Mouse (Mus musculus): ENCODE data around the gene Hes2. TPM values are rescaled to one million over a fixed set of nuclear protein-coding genes. Genes with fewer than 3 reads are reported as not detected.

The Hes2 gene
- polyA plus RNA-seq, 1 experiment from 2014 or later: 0.56 TPM

- peak within 1 kb of the TSS; percentile 64 for H3K4me2 ChIP-seq (ENCODE audit: low read depth, low read length)
- H3K9me3 ChIP-seq (replicated peaks; ENCODE audit: control insufficient read depth, low read length): no peaks in the 10 kb centered on the region
- 1% methylated on average over 57 of the region's 57 CpGs for WGBS
- peak; percentile 70; the same call in 1 of the 2 replicates for ATAC-seq (ENCODE audit: insufficient read depth, low FRiP score)
- H3K4me1 ChIP-seq (ENCODE audit: control insufficient read depth, insufficient read depth, low read length): peaks cover 11% of the 10 kb centered on the region
- no peak within 1 kb of the TSS for H3K27ac ChIP-seq (ENCODE audit: low read length)
- H3K27me3 ChIP-seq (ENCODE audit: control insufficient read depth, insufficient read depth, low read length): peaks cover 22% of the 10 kb centered on the region
- peak within 1 kb of the TSS; percentile 50 for H3K4me3 ChIP-seq (replicated peaks; ENCODE audit: low read length)
- no peaks in the 10 kb centered on the region for H3K36me3 ChIP-seq (ENCODE audit: control insufficient read depth, insufficient read depth, low read length)
- H3K9ac ChIP-seq (ENCODE audit: low read length): peak within 1 kb of the TSS; percentile 62
These were observed 6.6 kb upstream of the Hes2 start, which contains the start of gene Espn for GRCm38 (mm10) chr4:152151966-152152544. Espn (minus strand) TSS chr4:152152371.

- under 1% methylated on average over 23 of the region's 23 CpGs for WGBS
- Histone ChIP-seq H3K4me3 (replicated peaks; ENCODE audit: low read length) (peak overlapping the region; percentile 30), H3K36me3 (ENCODE audit: control insufficient read depth, insufficient read depth, low read length) (no peaks in the 10 kb centered on the region), H3K4me1 (ENCODE audit: control insufficient read depth, insufficient read depth, low read length) (peaks cover 18% of the 10 kb centered on the region), H3K27me3 (ENCODE audit: control insufficient read depth, insufficient read depth, low read length) (peaks cover 38% of the 10 kb centered on the region), H3K9me3 (replicated peaks; ENCODE audit: control insufficient read depth, low read length) (no peaks in the 10 kb centered on the region), H3K27ac (ENCODE audit: low read length) (peak overlapping the region; percentile 51; the same call in 1 of the 2 replicates), H3K4me2 (ENCODE audit: low read depth, low read length) (peak overlapping the region; percentile 47), H3K9ac (ENCODE audit: low read length) (peak overlapping the region; percentile 50; the same call in 1 of the 2 replicates)
- peak; percentile 84 for ATAC-seq (ENCODE audit: insufficient read depth, low FRiP score)
These were observed 4.9 kb upstream of the Hes2 start for GRCm38 (mm10) chr4:152153771-152154177.

GRCm38 (mm10) chr4:152155019-152155418 is 3.6 kb upstream of the Hes2 start:
- Histone ChIP-seq H3K36me3 (ENCODE audit: control insufficient read depth, insufficient read depth, low read length) (no peaks in the 10 kb centered on the region), H3K9ac (ENCODE audit: low read length) (no peak overlapping the region), H3K27ac (ENCODE audit: low read length) (no peak overlapping the region), H3K4me3 (replicated peaks; ENCODE audit: low read length) (no peak overlapping the region), H3K9me3 (replicated peaks; ENCODE audit: control insufficient read depth, low read length) (no peaks in the 10 kb centered on the region), H3K4me1 (ENCODE audit: control insufficient read depth, insufficient read depth, low read length) (peaks cover 27% of the 10 kb centered on the region), H3K4me2 (ENCODE audit: low read depth, low read length) (no peak overlapping the region), H3K27me3 (ENCODE audit: control insufficient read depth, insufficient read depth, low read length) (peaks cover 50% of the 10 kb centered on the region)
- WGBS: 64% methylated on average over 4 of the region's 4 CpGs
- no peak for ATAC-seq (ENCODE audit: insufficient read depth, low FRiP score)

- peak overlapping the region; percentile 54 for H3K4me2 ChIP-seq (ENCODE audit: low read depth, low read length)
- H3K36me3 ChIP-seq (ENCODE audit: control insufficient read depth, insufficient read depth, low read length): no peaks in the 10 kb centered on the region
- WGBS: 11% methylated on average over 21 of the region's 21 CpGs
- no peak overlapping the region for H3K9ac ChIP-seq (ENCODE audit: low read length)
- H3K4me1 ChIP-seq (ENCODE audit: control insufficient read depth, insufficient read depth, low read length): peaks cover 25% of the 10 kb centered on the region
- no peak for ATAC-seq (ENCODE audit: insufficient read depth, low FRiP score)
- H3K4me3 ChIP-seq (replicated peaks; ENCODE audit: low read length): peak overlapping the region; percentile 37
- no peaks in the 10 kb centered on the region for H3K9me3 ChIP-seq (replicated peaks; ENCODE audit: control insufficient read depth, low read length)
- H3K27ac ChIP-seq (ENCODE audit: low read length): no peak overlapping the region
- H3K27me3 ChIP-seq (ENCODE audit: control insufficient read depth, insufficient read depth, low read length): peaks cover 49% of the 10 kb centered on the region
These were observed 685 bp upstream of the Hes2 start for GRCm38 (mm10) chr4:152157779-152158584.

- Histone ChIP-seq H3K36me3 (ENCODE audit: control insufficient read depth, insufficient read depth, low read length) (no peaks in the 10 kb centered on the region), H3K9ac (ENCODE audit: low read length) (no peak overlapping the region)
- ATAC-seq (ENCODE audit: insufficient read depth, low FRiP score): no peak
These were observed 615 bp downstream of the Hes2 start for GRCm38 (mm10) chr4:152159285-152159678.

GRCm38 (mm10) chr4:152160748-152161147 is 2.1 kb downstream of the Hes2 start:
- H3K9me3 ChIP-seq (replicated peaks; ENCODE audit: control insufficient read depth, low read length): no peaks in the 10 kb centered on the region
- no peak overlapping the region for H3K4me2 ChIP-seq (ENCODE audit: low read depth, low read length)
- no peak overlapping the region for H3K9ac ChIP-seq (ENCODE audit: low read length)
- no peak overlapping the region for H3K27ac ChIP-seq (ENCODE audit: low read length)
- WGBS: 35% methylated on average over 4 of the region's 4 CpGs
- H3K27me3 ChIP-seq (ENCODE audit: control insufficient read depth, insufficient read depth, low read length): peaks cover 48% of the 10 kb centered on the region
- no peak overlapping the region for H3K4me3 ChIP-seq (replicated peaks; ENCODE audit: low read length)
- H3K4me1 ChIP-seq (ENCODE audit: control insufficient read depth, insufficient read depth, low read length): peaks cover 28% of the 10 kb centered on the region
- no peaks in the 10 kb centered on the region for H3K36me3 ChIP-seq (ENCODE audit: control insufficient read depth, insufficient read depth, low read length)
- peak; percentile 71 for ATAC-seq (ENCODE audit: insufficient read depth, low FRiP score)

More at GRCm38 (mm10) chr4:152159285-152159678, 615 bp downstream of the Hes2 start:
- Histone ChIP-seq H3K9me3 (replicated peaks; ENCODE audit: control insufficient read depth, low read length) (no peaks in the 10 kb centered on the region), H3K27ac (ENCODE audit: low read length) (no peak overlapping the region), H3K4me2 (ENCODE audit: low read depth, low read length) (peak overlapping the region; percentile 54), H3K4me3 (replicated peaks; ENCODE audit: low read length) (peak overlapping the region; percentile 37), H3K27me3 (ENCODE audit: control insufficient read depth, insufficient read depth, low read length) (peaks cover 48% of the 10 kb centered on the region), H3K4me1 (ENCODE audit: control insufficient read depth, insufficient read depth, low read length) (peaks cover 22% of the 10 kb centered on the region)
- WGBS: 4% methylated on average over 19 of the region's 19 CpGs

GRCm38 (mm10) chr4:152161601-152162000 is 2.9 kb downstream of the Hes2 start:
- 73% methylated on average over 6 of the region's 6 CpGs for WGBS
- H3K4me1 ChIP-seq (ENCODE audit: control insufficient read depth, insufficient read depth, low read length): peaks cover 29% of the 10 kb centered on the region
- H3K4me3 ChIP-seq (replicated peaks; ENCODE audit: low read length): no peak overlapping the region
- H3K9ac ChIP-seq (ENCODE audit: low read length): no peak overlapping the region; the same call in 1 of the 2 replicates
- no peaks in the 10 kb centered on the region for H3K36me3 ChIP-seq (ENCODE audit: control insufficient read depth, insufficient read depth, low read length)
- H3K4me2 ChIP-seq (ENCODE audit: low read depth, low read length): no peak overlapping the region
- no peaks in the 10 kb centered on the region for H3K9me3 ChIP-seq (replicated peaks; ENCODE audit: control insufficient read depth, low read length)
- H3K27ac ChIP-seq (ENCODE audit: low read length): no peak overlapping the region
- H3K27me3 ChIP-seq (ENCODE audit: control insufficient read depth, insufficient read depth, low read length): peaks cover 48% of the 10 kb centered on the region
- no peak for ATAC-seq (ENCODE audit: insufficient read depth, low FRiP score)

GRCm38 (mm10) chr4:152162748-152163147 is 4.1 kb downstream of the Hes2 start:
- Histone ChIP-seq H3K36me3 (ENCODE audit: control insufficient read depth, insufficient read depth, low read length) (no peaks in the 10 kb centered on the region), H3K27me3 (ENCODE audit: control insufficient read depth, insufficient read depth, low read length) (peaks cover 41% of the 10 kb centered on the region), H3K27ac (ENCODE audit: low read length) (no peak overlapping the region), H3K9me3 (replicated peaks; ENCODE audit: control insufficient read depth, low read length) (no peaks in the 10 kb centered on the region), H3K4me2 (ENCODE audit: low read depth, low read length) (no peak overlapping the region), H3K9ac (ENCODE audit: low read length) (no peak overlapping the region), H3K4me3 (replicated peaks; ENCODE audit: low read length) (no peak overlapping the region), H3K4me1 (ENCODE audit: control insufficient read depth, insufficient read depth, low read length) (peaks cover 29% of the 10 kb centered on the region)
- WGBS: 74% methylated on average over 2 of the region's 2 CpGs
- ATAC-seq (ENCODE audit: insufficient read depth, low FRiP score): no peak
